Mouse (Mus musculus) thymus, adult 2 months (tissue): ENCODE measurements around the gene Ttyh1. TPM values are rescaled to one million over a fixed set of nuclear protein-coding genes. Genes with fewer than 3 reads are reported as not detected.

ENCODE experiments used
- DNase-seq: peaks from one replicate; pipeline ENCODE4 v3.0.0; 2021
- H3K27ac ChIP-seq: fragments of 200-500 bp; 2 replicates; pipeline ENCODE4 v1.5.1; 2012; ENCODE audit warnings: low read length, control low read depth; ENCODE audit not compliant: control insufficient read depth, insufficient read depth
- H3K27me3 ChIP-seq: fragments of 200-500 bp; 2 replicates; pipeline ENCODE4 v1.6.1; 2012; ENCODE audit warnings: mild to moderate bottlenecking, low read length, moderate library complexity, mixed read lengths; ENCODE audit not compliant: control insufficient read depth, insufficient read depth
- H3K36me3 ChIP-seq: fragments of 200-500 bp; 2 replicates; pipeline ENCODE4 v1.6.1; 2012; ENCODE audit warnings: mild to moderate bottlenecking, low read length, moderate library complexity; ENCODE audit not compliant: control insufficient read depth, insufficient read depth
- H3K4me1 ChIP-seq: fragments of 200-500 bp; replicated peaks from 2 replicates; pipeline ENCODE4 v1.6.1; 2012; ENCODE audit warnings: low read length; ENCODE audit not compliant: control insufficient read depth, insufficient read depth
- H3K4me3 ChIP-seq: fragments of 200-500 bp; 2 replicates; pipeline ENCODE4 v1.5.1; 2012; ENCODE audit warnings: mild to moderate bottlenecking, low read length, control low read depth, moderate library complexity; ENCODE audit not compliant: control insufficient read depth, insufficient read depth
- CTCF ChIP-seq: fragments of 200-500 bp; IDR thresholded peaks from 2 replicates; pipeline ENCODE4 v1.5.1; 2012; ENCODE audit warnings: mild to moderate bottlenecking, control low read depth, low read length, moderate library complexity, borderline replicate concordance; ENCODE audit not compliant: control insufficient read depth, poor library complexity, insufficient read depth; ENCODE audit errors: extremely low read depth
- POLR2A ChIP-seq: fragments of 200-500 bp; IDR thresholded peaks from 2 replicates; pipeline ENCODE4 v1.6.1; 2012; ENCODE audit warnings: mild to moderate bottlenecking, low read length, control low read depth, moderate library complexity; ENCODE audit not compliant: control insufficient read depth, poor library complexity, insufficient read depth; ENCODE audit errors: extremely low read depth
- WGBS: fragments of 180-500 bp; shearing (Covaris S2); methylation state at CpG from one replicate; pipeline ENCODE4 v1.1.7; 2018; 5-methylcytosine and 5-hydroxymethylcytosine counted together
- polyA plus RNA-seq: library from polyadenylated mRNA; depleted of rRNA; stranded (reverse); fragments of >200 nt; gene quantifications from 2 replicates; pipeline ENCODE4 v1.2.3, GENCODE M21; 2012

Gene Ttyh1
- polyA plus RNA-seq, 1 experiment, result 1.8 TPM

- no peak for TF ChIP-seq CTCF
- TF ChIP-seq POLR2A, result no peak
- WGBS, result 97% methylated on average over 20 of the region's 20 CpGs
- no peak overlapping the region for H3K27ac ChIP-seq
- no peaks in the 10 kb centered on the region for H3K27me3 ChIP-seq
- no peak overlapping the region for H3K4me3 ChIP-seq
- peaks cover 10% of the 10 kb centered on the region for H3K4me1 ChIP-seq
- peaks cover 70% of the 10 kb centered on the region for H3K36me3 ChIP-seq
- no peak for DNase-seq
Observed at GRCm38 (mm10) chr7:4144766-4145551, 25.8 kb downstream of the Ttyh1 start.

- no peaks in the 10 kb centered on the region; the same call in 1 of the 2 replicates for H3K27me3 ChIP-seq
- DNase-seq, result peak; percentile 66
- TF ChIP-seq CTCF (peak; percentile 75; the same call in 1 of the 2 replicates), POLR2A (no peak)
- H3K4me1 ChIP-seq, result peaks cover 12% of the 10 kb centered on the region
- 65% methylated on average over 6 of the region's 6 CpGs for WGBS
- no peak overlapping the region for H3K27ac ChIP-seq
- H3K4me3 ChIP-seq, result no peak overlapping the region
- H3K36me3 ChIP-seq, result peaks cover 65% of the 10 kb centered on the region
Observed at GRCm38 (mm10) chr7:4145552-4146190, 26.5 kb downstream of the Ttyh1 start.

DNA sequence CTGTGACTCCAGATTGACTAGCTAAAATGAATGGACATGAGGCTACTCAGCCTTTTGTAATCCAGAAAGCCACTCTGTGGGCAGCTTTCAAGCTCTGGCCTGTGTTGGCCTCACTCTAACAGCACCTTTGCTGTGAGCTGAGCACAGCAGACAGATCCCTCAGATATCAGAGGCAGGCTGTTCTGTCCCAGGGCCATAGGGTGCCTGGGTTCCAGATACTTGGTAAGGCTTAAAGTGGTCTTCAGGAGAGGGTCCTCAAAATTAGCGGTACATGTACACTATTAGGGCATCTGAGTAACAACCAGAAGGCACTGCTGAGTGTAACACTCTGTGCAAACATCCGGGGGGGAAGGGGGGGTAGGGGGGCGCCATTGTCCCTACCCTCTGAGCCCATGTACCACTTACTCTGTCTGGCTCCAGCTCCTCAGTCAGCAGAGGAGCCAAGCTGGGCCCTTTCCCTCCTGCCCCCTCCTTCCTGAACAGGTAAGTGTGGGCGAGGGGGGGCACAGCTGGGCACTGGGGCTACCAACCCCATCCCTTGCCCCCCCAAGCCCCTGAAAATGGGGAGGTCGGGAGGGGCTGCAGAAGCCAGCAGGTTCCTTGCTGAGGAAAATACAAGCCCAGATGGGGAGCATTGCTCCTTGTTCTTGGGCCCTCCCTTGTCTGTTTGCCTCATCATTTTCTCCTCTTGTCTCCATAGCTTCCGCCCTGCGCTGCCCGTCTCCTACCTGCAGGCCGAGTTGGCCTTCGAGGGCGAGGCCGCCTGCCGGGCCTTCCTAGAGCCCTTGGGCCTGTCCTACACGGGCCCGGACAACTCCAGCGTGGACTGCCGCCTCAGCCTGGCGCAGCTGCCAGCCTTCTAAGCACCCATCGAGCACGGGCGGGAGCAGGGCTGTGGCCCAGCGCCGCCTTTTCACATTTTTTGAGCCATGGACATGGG, 27.3 kb downstream of the Ttyh1 start:
- no peak for TF ChIP-seq CTCF
- no peak for TF ChIP-seq POLR2A
- 96% methylated on average over 23 of the region's 23 CpGs for WGBS
- Histone ChIP-seq H3K27me3 (peaks cover 8% of the 10 kb centered on the region; the same call in 1 of the 2 replicates), H3K4me3 (no peak overlapping the region), H3K4me1 (peaks cover 18% of the 10 kb centered on the region), H3K27ac (no peak overlapping the region), H3K36me3 (peaks cover 56% of the 10 kb centered on the region)
- no peak for DNase-seq

GRCm38 (mm10) chr7:4147371-4147770, 28.2 kb downstream of the Ttyh1 start:
- Histone ChIP-seq H3K27me3 (peaks cover 11% of the 10 kb centered on the region; the same call in 1 of the 2 replicates), H3K4me3 (no peak overlapping the region), H3K4me1 (peaks cover 18% of the 10 kb centered on the region), H3K36me3 (peaks cover 48% of the 10 kb centered on the region), H3K27ac (no peak overlapping the region)
- TF ChIP-seq POLR2A (no peak), CTCF (no peak)
- WGBS, result 95% methylated on average over 20 of the region's 20 CpGs
- no peak for DNase-seq

DNA sequence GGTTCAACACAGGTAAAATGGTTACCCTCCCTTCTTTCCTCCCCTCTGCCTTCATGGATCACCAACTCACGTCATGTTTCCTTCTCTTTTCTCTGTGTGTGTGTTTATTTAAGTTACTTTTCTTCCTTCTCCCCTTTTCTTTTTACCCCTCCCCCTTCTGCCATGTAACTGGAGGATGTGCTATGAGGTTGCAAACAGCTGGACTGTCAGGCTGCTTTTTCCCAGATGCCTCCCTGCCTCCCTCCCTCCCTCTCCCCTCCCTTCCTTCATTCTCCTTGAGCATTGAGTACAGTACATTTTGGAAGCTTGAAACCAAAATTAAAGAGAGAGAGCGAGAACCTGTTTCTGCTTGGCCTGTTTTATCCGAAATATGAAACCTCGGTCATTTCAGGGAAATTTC, 28.6 kb downstream of the Ttyh1 start:
- Histone ChIP-seq H3K4me1 (peaks cover 18% of the 10 kb centered on the region), H3K27me3 (peaks cover 13% of the 10 kb centered on the region; the same call in 1 of the 2 replicates), H3K36me3 (peaks cover 43% of the 10 kb centered on the region), H3K27ac (no peak overlapping the region), H3K4me3 (no peak overlapping the region)
- no peak for DNase-seq
- TF ChIP-seq CTCF (no peak), POLR2A (no peak)
- WGBS, result 91% methylated on average over 4 of the region's 4 CpGs

- no peak for DNase-seq
- 40% methylated on average over 18 of the region's 18 CpGs for WGBS
- Histone ChIP-seq H3K27me3 (peaks cover 13% of the 10 kb centered on the region; the same call in 1 of the 2 replicates), H3K4me1 (peaks cover 18% of the 10 kb centered on the region), H3K36me3 (peaks cover 37% of the 10 kb centered on the region), H3K4me3 (peak overlapping the region; percentile 97), H3K27ac (peak overlapping the region; percentile 75)
- TF ChIP-seq POLR2A, result no peak
- TF ChIP-seq CTCF, result no peak
Observed at GRCm38 (mm10) chr7:4148341-4149208, 29.4 kb downstream of the Ttyh1 start.
